Mouse (Mus musculus) intestine, postnatal 0 days (tissue): Measurements from ENCODE around the gene Tead1. TPM values are rescaled to one million over a fixed set of nuclear protein-coding genes. Genes with fewer than 3 reads are reported as not detected.

Source experiments
- ATAC-seq: fragments of 200-750 bp; cut with Nextera tagmentation; 2 replicates; pipeline ENCODE4 v1.8.0; 2017; ENCODE audit warnings: mild to moderate bottlenecking, moderate TSS enrichment, moderate library complexity
- H3K27ac ChIP-seq: fragments of 300-500 bp; sonication (generic); 2 replicates; pipeline ENCODE4 v1.5.1; 2014; ENCODE audit warnings: mild to moderate bottlenecking, low read depth, low read length, moderate library complexity
- H3K27me3 ChIP-seq: fragments of 300-500 bp; sonication (generic); replicated peaks from 2 replicates; pipeline ENCODE4 v1.6.1; 2014; ENCODE audit warnings: low read length, mixed read lengths; ENCODE audit not compliant: control insufficient read depth, insufficient read depth
- H3K36me3 ChIP-seq: fragments of 300-500 bp; sonication (generic); 2 replicates; pipeline ENCODE4 v1.6.1; 2014; ENCODE audit warnings: mild to moderate bottlenecking, moderate library complexity; ENCODE audit not compliant: control insufficient read depth, insufficient read depth
- H3K4me1 ChIP-seq: fragments of 300-500 bp; sonication (generic); replicated peaks from 2 replicates; pipeline ENCODE4 v1.6.1; 2014; ENCODE audit warnings: antibody characterized with exemption, low read length, mixed read lengths; ENCODE audit not compliant: control insufficient read depth, insufficient read depth
- H3K4me2 ChIP-seq: fragments of 300-500 bp; sonication (generic); replicated peaks from 2 replicates; pipeline ENCODE4 v1.6.1; 2014; ENCODE audit warnings: low read depth, mild to moderate bottlenecking, moderate library complexity
- H3K4me3 ChIP-seq: fragments of 300-500 bp; sonication (generic); 2 replicates; pipeline ENCODE4 v1.5.1; 2014; ENCODE audit warnings: low read depth, low read length
- H3K9ac ChIP-seq: fragments of 300-500 bp; sonication (generic); 2 replicates; pipeline ENCODE4 v1.6.1; 2014; ENCODE audit warnings: mild to moderate bottlenecking, low read depth, low read length
- H3K9me3 ChIP-seq: fragments of 300-500 bp; sonication (generic); 2 replicates; pipeline ENCODE4 v1.6.1; 2016; ENCODE audit warnings: mixed run types; ENCODE audit not compliant: control insufficient read depth
- CTCF ChIP-seq: sonication (generic); IDR thresholded peaks from 2 replicates; pipeline ENCODE4 v1.5.1; 2016; ENCODE audit warnings: low read depth, mild to moderate bottlenecking, control low read depth, antibody characterized with exemption, moderate library complexity
- WGBS: fragments of 180-500 bp; shearing (Covaris S2); extraction: QIAGEN DNeasy Blood & Tissue Kit; methylation state at CpG from one replicate; pipeline ENCODE4 v1.1.7; 2014; 5-methylcytosine and 5-hydroxymethylcytosine counted together
- polyA plus RNA-seq: library from polyadenylated mRNA; unstranded; fragments of >200 nt; fragmentation: Nextera tagmentation; extraction: Ambion mirVana; gene quantifications from 2 replicates; pipeline ENCODE4 v1.2.1, GENCODE M21; 2015

Tead1 gene
- polyA plus RNA-seq, 1 experiment from 2014 or later, result 7.4 TPM

GRCm38 (mm10) chr7:112856583-112856982, 177.5 kb downstream of the Tead1 start:
- Histone ChIP-seq H3K4me1 (0 out of 2 replicates have a peak, but pooled peaks cover 2% of the 10 kb centered on the region), H3K4me2 (no peak overlapping the region), H3K27me3 (no peaks in the 10 kb centered on the region), H3K9ac (no peak overlapping the region), H3K4me3 (no peak overlapping the region), H3K27ac (no peak overlapping the region), H3K9me3 (no peaks in the 10 kb centered on the region), H3K36me3 (peaks cover 6% of the 10 kb centered on the region; the same call in 1 of the 2 replicates)
- 83% methylated on average over 10 of the region's 10 CpGs for WGBS
- TF ChIP-seq CTCF, result no peak
- no peak for ATAC-seq

GRCm38 (mm10) chr7:112859887-112860286, 180.8 kb downstream of the Tead1 start:
- TF ChIP-seq CTCF, result no peak
- no peak overlapping the region for H3K9ac ChIP-seq
- ATAC-seq, result no peak
- peaks cover 31% of the 10 kb centered on the region; the same call in 1 of the 2 replicates for H3K36me3 ChIP-seq
- no peak overlapping the region for H3K27ac ChIP-seq
- no peaks in the 10 kb centered on the region for H3K27me3 ChIP-seq
- no peak overlapping the region for H3K4me2 ChIP-seq
- H3K4me1 ChIP-seq, result no peaks in the 10 kb centered on the region
- no peak overlapping the region for H3K4me3 ChIP-seq
- H3K9me3 ChIP-seq, result no peaks in the 10 kb centered on the region
- 82% methylated on average over 6 of the region's 6 CpGs for WGBS

GRCm38 (mm10) chr7:112862086-112862485, 183.0 kb downstream of the Tead1 start:
- Histone ChIP-seq H3K9me3 (no peaks in the 10 kb centered on the region), H3K36me3 (peaks cover 31% of the 10 kb centered on the region; the same call in 1 of the 2 replicates), H3K4me3 (no peak overlapping the region), H3K27me3 (no peaks in the 10 kb centered on the region), H3K27ac (no peak overlapping the region), H3K9ac (no peak overlapping the region), H3K4me2 (no peak overlapping the region), H3K4me1 (no peaks in the 10 kb centered on the region)
- 93% methylated on average over 5 of the region's 5 CpGs for WGBS
- ATAC-seq, result no peak
- TF ChIP-seq CTCF, result no peak

- Histone ChIP-seq H3K27ac (no peak overlapping the region), H3K36me3 (peaks cover 25% of the 10 kb centered on the region; the same call in 1 of the 2 replicates), H3K9me3 (no peaks in the 10 kb centered on the region), H3K4me1 (no peaks in the 10 kb centered on the region), H3K9ac (no peak overlapping the region), H3K4me2 (no peak overlapping the region), H3K27me3 (no peaks in the 10 kb centered on the region), H3K4me3 (no peak overlapping the region)
- ATAC-seq, result no peak
- no peak for TF ChIP-seq CTCF
- WGBS, result 92% methylated on average over 8 of the region's 8 CpGs
Measured at GRCm38 (mm10) chr7:112864188-112864587, 185.1 kb downstream of the Tead1 start.

- H3K36me3 ChIP-seq, result peaks cover 34% of the 10 kb centered on the region; the same call in 1 of the 2 replicates
- H3K27ac ChIP-seq, result no peak overlapping the region
- no peaks in the 10 kb centered on the region for H3K4me1 ChIP-seq
- no peak overlapping the region for H3K4me2 ChIP-seq
- TF ChIP-seq CTCF, result peak; percentile 93
- no peaks in the 10 kb centered on the region for H3K9me3 ChIP-seq
- ATAC-seq, result no peak
- no peaks in the 10 kb centered on the region for H3K27me3 ChIP-seq
- H3K9ac ChIP-seq, result no peak overlapping the region
- no peak overlapping the region for H3K4me3 ChIP-seq
- WGBS, result 6% methylated on average over 2 of the region's 2 CpGs
Measured at GRCm38 (mm10) chr7:112865739-112866138, 186.6 kb downstream of the Tead1 start.

GRCm38 (mm10) chr7:112868551-112869465, 189.7 kb downstream of the Tead1 start:
- H3K36me3 ChIP-seq, result peaks cover 17% of the 10 kb centered on the region; the same call in 1 of the 2 replicates
- no peak overlapping the region for H3K4me2 ChIP-seq
- no peak overlapping the region for H3K9ac ChIP-seq
- H3K9me3 ChIP-seq, result no peaks in the 10 kb centered on the region
- no peak for ATAC-seq
- no peak overlapping the region for H3K27ac ChIP-seq
- peak; percentile 66 for TF ChIP-seq CTCF
- no peaks in the 10 kb centered on the region for H3K27me3 ChIP-seq
- no peaks in the 10 kb centered on the region for H3K4me1 ChIP-seq
- no peak overlapping the region for H3K4me3 ChIP-seq
- WGBS, result 48% methylated on average over 8 of the region's 8 CpGs
